Mouse (Mus musculus) liver, adult 2 months (tissue): ENCODE results near the gene 2410131K14Rik. TPM values are rescaled to one million over a fixed set of nuclear protein-coding genes. Genes with fewer than 3 reads are reported as not detected.

Experiments
- DNase-seq: peaks from one replicate; pipeline ENCODE4 v3.0.0-alpha.2; 2011; ENCODE audit warnings: low read depth, low spot score; ENCODE audit errors: extremely low read depth
- H3K27ac ChIP-seq: fragments of 200-500 bp; replicated peaks from 2 replicates; pipeline ENCODE4 v1.5.1; 2012; ENCODE audit warnings: low read depth, mild to moderate bottlenecking, control low read depth, inconsistent platforms, low read length; ENCODE audit not compliant: insufficient read depth
- H3K27me3 ChIP-seq: fragments of 200-500 bp; 2 replicates; pipeline ENCODE4 v1.6.1; 2012; ENCODE audit warnings: mild to moderate bottlenecking, moderate library complexity, low read length, inconsistent platforms; ENCODE audit not compliant: control insufficient read depth, insufficient read depth
- H3K36me3 ChIP-seq: fragments of 200-500 bp; 2 replicates; pipeline ENCODE4 v1.6.1; 2012; ENCODE audit warnings: low read length, inconsistent platforms; ENCODE audit not compliant: control insufficient read depth, insufficient read depth
- H3K4me1 ChIP-seq: fragments of 200-500 bp; 2 replicates; pipeline ENCODE4 v1.6.1; 2011; ENCODE audit warnings: low read length; ENCODE audit not compliant: control insufficient read depth, insufficient read depth
- H3K4me3 ChIP-seq: fragments of 200-500 bp; 2 replicates; pipeline ENCODE4 v1.5.1; 2011; ENCODE audit warnings: low read depth, mild to moderate bottlenecking, control low read depth, low read length, moderate library complexity; ENCODE audit not compliant: insufficient read depth
- H3K79me2 ChIP-seq: fragments of 200-500 bp; 2 replicates; pipeline ENCODE4 v1.6.1; 2012; ENCODE audit warnings: inconsistent platforms, mild to moderate bottlenecking, low read length, moderate library complexity; ENCODE audit not compliant: control insufficient read depth, insufficient read depth
- H3K9ac ChIP-seq: fragments of 200-500 bp; 2 replicates; pipeline ENCODE4 v1.6.1; 2012; ENCODE audit warnings: low read depth, mild to moderate bottlenecking, control low read depth, inconsistent platforms, low read length
- CTCF ChIP-seq: fragments of 200-500 bp; IDR thresholded peaks from 2 replicates; pipeline ENCODE4 v1.5.1; 2011; ENCODE audit warnings: low read depth, low read length, control low read depth
- POLR2A ChIP-seq: fragments of 200-500 bp; IDR thresholded peaks from 2 replicates; pipeline ENCODE4 v1.6.1; 2011; ENCODE audit warnings: low read length, control low read depth; ENCODE audit not compliant: insufficient read depth; ENCODE audit errors: extremely low read depth
- WGBS: fragments of 180-500 bp; shearing (Covaris S2); methylation state at CpG from one replicate; pipeline ENCODE4 v1.1.7; 2018; 5-methylcytosine and 5-hydroxymethylcytosine counted together
- polyA plus RNA-seq: library from polyadenylated mRNA; depleted of rRNA; stranded (reverse); fragments of >200 nt; gene quantifications from 2 replicates; pipeline ENCODE4 v1.2.3, GENCODE M21; 2012
- total RNA-seq: library from RNA; depleted of rRNA; stranded (reverse); fragments of >200 nt; gene quantifications from 2 replicates; pipeline ENCODE4 v1.2.3, GENCODE M21; 2014

2410131K14Rik gene
- total and polyA plus RNA-seq, 2 experiments = 3.2 to 3.9 TPM

- DNase-seq = no peak
- Histone ChIP-seq H3K36me3 (peaks cover 8% of the 10 kb centered on the region; the same call in 1 of the 2 replicates), H3K4me3 (no peak overlapping the region), H3K27ac (no peak overlapping the region), H3K79me2 (no peaks in the 10 kb centered on the region), H3K9ac (no peak overlapping the region), H3K4me1 (no peaks in the 10 kb centered on the region), H3K27me3 (no peaks in the 10 kb centered on the region)
- TF ChIP-seq POLR2A (no peak), CTCF (no peak)
- WGBS = 86% methylated on average over 6 of the region's 6 CpGs
These were observed 14.1 kb downstream of the 2410131K14Rik start for GRCm38 (mm10) chr5:118259152-118259551.

- 79% methylated on average over 6 of the region's 6 CpGs for WGBS
- DNase-seq = no peak
- Histone ChIP-seq H3K79me2 (no peaks in the 10 kb centered on the region), H3K27me3 (no peaks in the 10 kb centered on the region), H3K4me1 (no peaks in the 10 kb centered on the region), H3K36me3 (peaks cover 8% of the 10 kb centered on the region; the same call in 1 of the 2 replicates), H3K9ac (no peak overlapping the region), H3K4me3 (no peak overlapping the region), H3K27ac (no peak overlapping the region)
- no peak for TF ChIP-seq POLR2A
- no peak for TF ChIP-seq CTCF
These were observed 14.6 kb downstream of the 2410131K14Rik start for GRCm38 (mm10) chr5:118259636-118260035.

- Histone ChIP-seq H3K27me3 (no peaks in the 10 kb centered on the region), H3K79me2 (no peaks in the 10 kb centered on the region), H3K27ac (no peak overlapping the region), H3K4me1 (no peaks in the 10 kb centered on the region), H3K9ac (no peak overlapping the region), H3K36me3 (peaks cover 8% of the 10 kb centered on the region; the same call in 1 of the 2 replicates), H3K4me3 (no peak overlapping the region)
- TF ChIP-seq CTCF (no peak), POLR2A (no peak)
- 79% methylated on average over 10 of the region's 10 CpGs for WGBS
- DNase-seq = no peak
These were observed 15.0 kb downstream of the 2410131K14Rik start for GRCm38 (mm10) chr5:118260055-118260454.

- no peaks in the 10 kb centered on the region for H3K79me2 ChIP-seq
- peaks cover 8% of the 10 kb centered on the region; the same call in 1 of the 2 replicates for H3K36me3 ChIP-seq
- no peak for DNase-seq
- TF ChIP-seq POLR2A = no peak
- no peak for TF ChIP-seq CTCF
- H3K4me3 ChIP-seq = no peak overlapping the region
- 96% methylated on average over 11 of the region's 11 CpGs for WGBS
- no peak overlapping the region for H3K9ac ChIP-seq
- H3K27ac ChIP-seq = no peak overlapping the region
- no peaks in the 10 kb centered on the region for H3K4me1 ChIP-seq
- no peaks in the 10 kb centered on the region for H3K27me3 ChIP-seq
These were observed 15.6 kb downstream of the 2410131K14Rik start for GRCm38 (mm10) chr5:118260642-118261041.

GRCm38 (mm10) chr5:118261181-118261580 lies 16.2 kb downstream of the 2410131K14Rik start:
- WGBS = 95% methylated on average over 9 of the region's 9 CpGs
- Histone ChIP-seq H3K4me1 (no peaks in the 10 kb centered on the region), H3K9ac (no peak overlapping the region), H3K79me2 (no peaks in the 10 kb centered on the region), H3K27me3 (no peaks in the 10 kb centered on the region), H3K4me3 (no peak overlapping the region), H3K36me3 (peaks cover 8% of the 10 kb centered on the region; the same call in 1 of the 2 replicates), H3K27ac (no peak overlapping the region)
- no peak for DNase-seq
- TF ChIP-seq POLR2A = no peak
- no peak for TF ChIP-seq CTCF

- H3K27me3 ChIP-seq = no peaks in the 10 kb centered on the region
- no peak overlapping the region for H3K4me3 ChIP-seq
- H3K79me2 ChIP-seq = no peaks in the 10 kb centered on the region
- H3K4me1 ChIP-seq = no peaks in the 10 kb centered on the region
- H3K9ac ChIP-seq = no peak overlapping the region
- H3K27ac ChIP-seq = no peak overlapping the region
- TF ChIP-seq POLR2A = no peak
- TF ChIP-seq CTCF = no peak
- peak; percentile 55 for DNase-seq
- H3K36me3 ChIP-seq = peaks cover 5% of the 10 kb centered on the region; the same call in 1 of the 2 replicates
- WGBS = 40% methylated on average over 8 of the region's 8 CpGs
These were observed 17.4 kb downstream of the 2410131K14Rik start for GRCm38 (mm10) chr5:118262418-118262817.
